ENCODE assay signal across 8 mouse cellular contexts in genomic region chr11:109361241-109361630, GRCm38 (mm10). TPM values are rescaled to one million over a fixed set of nuclear protein-coding genes. Genes with fewer than 3 reads are reported as not detected.
DNase-seq lines count a peak whose midpoint lies in the region; ATAC-seq and TF ChIP-seq lines count a peak whose summit lies in the region.

No protein-coding gene starts in this region.

- intact Hi-C loops in heart, postnatal 10 days (cut with DNase I): loop anchor here (2.0 kb wide), 1 partner anchor 14 kb away; no protein-coding TSS in a partner anchor

- peaks cover 18 to 48% of the 10 kb centered on the region in 2 experiments for H3K4me1 ChIP-seq in heart, embryonic 14.5 days (ENCODE audit: control insufficient read depth in 2 of 2, insufficient read depth in 2 of 2, low read length in 2 of 2)
- peaks cover 79% of the 10 kb centered on the region for H3K4me1 ChIP-seq in E14TG2a.4 (replicated peaks; ENCODE audit: low read depth, low read length)
- H3K4me1 ChIP-seq in cortical plate, adult 2 months (ENCODE audit: control insufficient read depth, insufficient read depth, low read length): peaks cover 14% of the 10 kb centered on the region
- peaks cover 58% of the 10 kb centered on the region for H3K4me1 ChIP-seq in liver, embryonic 13.5 days (replicated peaks)

- peak overlapping the region; percentile 97; the same call in 1 of the 2 replicates for H3K9ac ChIP-seq in heart, embryonic 14.5 days (ENCODE audit: low read length)
- H3K9ac ChIP-seq in liver, embryonic 13.5 days: peak overlapping the region; percentile 86; the same call in 1 of the 2 replicates

- H3K4me2 ChIP-seq in heart, embryonic 14.5 days (ENCODE audit: low read length): peak overlapping the region; percentile 87
- H3K4me2 ChIP-seq in liver, embryonic 13.5 days: peak overlapping the region; percentile 83

- TF ChIP-seq CTCF in E14TG2a.4 (conservative IDR thresholded peaks at IDR 0.05; ENCODE audit: low read length): no peak
- TF ChIP-seq CTCF in cortical plate, adult 2 months (IDR thresholded peaks at IDR 0.05; ENCODE audit: extremely low read depth, insufficient read depth, low read length): no peak

- WGBS in heart, embryonic 14.5 days: 61% methylated on average over 7 of the region's 7 CpGs
- WGBS in liver, embryonic 13.5 days (ENCODE audit: insufficient replicate concordance): 59% methylated on average over 7 of the region's 7 CpGs

- peaks cover 10% of the 10 kb centered on the region for H3K36me3 ChIP-seq in heart, embryonic 14.5 days (ENCODE audit: control insufficient read depth, insufficient read depth, low read length)
- H3K36me3 ChIP-seq in E14TG2a.4 (ENCODE audit: insufficient read depth, low read length): peaks cover 20% of the 10 kb centered on the region
- peaks cover 10% of the 10 kb centered on the region for H3K36me3 ChIP-seq in liver, embryonic 13.5 days

- H3K4me3 ChIP-seq in heart, embryonic 14.5 days (ENCODE audit: control insufficient read depth in 1 of 2, insufficient read depth in 1 of 2, low read depth in 1 of 2, low read length in 2 of 2): peak overlapping the region in 1 of 2 experiments; percentile 93; a peak in 2 of 4 replicates
- H3K4me3 ChIP-seq in E14TG2a.4 (replicated peaks; ENCODE audit: low read length): peak overlapping the region; percentile 85
- peak overlapping the region; percentile 97; the same call in 1 of the 2 replicates for H3K4me3 ChIP-seq in cortical plate, adult 2 months (ENCODE audit: insufficient read depth, low read length)
- H3K4me3 ChIP-seq in liver, embryonic 13.5 days (replicated peaks): peak overlapping the region; percentile 95; the same call in 1 of the 2 replicates

- TF ChIP-seq POLR2A in cortical plate, adult 2 months (IDR thresholded peaks at IDR 0.05; ENCODE audit: extremely low read depth, insufficient read depth, low read length): no peak

- H3K27ac ChIP-seq in heart, embryonic 14.5 days (replicated peaks in 1 of 2; ENCODE audit: control insufficient read depth in 1 of 2, insufficient read depth in 1 of 2, low read depth in 2 of 2, low read length in 2 of 2): peak overlapping the region; percentile 96 to 97; a peak in 2 of 4 replicates
- H3K27ac ChIP-seq in cortical plate, adult 2 months (ENCODE audit: insufficient read depth, low read length): peak overlapping the region; percentile 82
- H3K27ac ChIP-seq in liver, embryonic 13.5 days: peak overlapping the region; percentile 78; the same call in 1 of the 2 replicates

- no peaks in the 10 kb centered on the region for H3K9me3 ChIP-seq in heart, embryonic 14.5 days (ENCODE audit: control insufficient read depth, low read length)
- no peaks in the 10 kb centered on the region for H3K9me3 ChIP-seq in E14TG2a.4 (ENCODE audit: low read length)
- no peaks in the 10 kb centered on the region for H3K9me3 ChIP-seq in liver, embryonic 13.5 days (replicated peaks)

- H3K27me3 ChIP-seq in heart, embryonic 14.5 days (ENCODE audit: control insufficient read depth, insufficient read depth, low read length): no peaks in the 10 kb centered on the region
- H3K27me3 ChIP-seq in E14TG2a.4 (ENCODE audit: insufficient read depth, low read length): no peaks in the 10 kb centered on the region
- no peaks in the 10 kb centered on the region for H3K27me3 ChIP-seq in liver, embryonic 13.5 days

- no peak for ATAC-seq in heart, embryonic 14.5 days (ENCODE audit: insufficient number of reproducible peaks, insufficient read depth, low FRiP score, low read depth)
- no peak for ATAC-seq in liver, embryonic 13.5 days (ENCODE audit: low read depth)
- ATAC-seq in erythroid progenitor cell, adult 5-6 weeks (replicated peaks; ENCODE audit: low FRiP score, poor library complexity, severe bottlenecking): no peak

- DNase-seq in heart, postnatal 10 days: no peak
- no peak for DNase-seq in liver, embryonic 13.5 days
- DNase-seq in thymus, postnatal 36 days: no peak
- no peak for DNase-seq in cerebellum, postnatal 10 days

RNA-seq across cellular contexts. Expression of gene Gna13, which starts 1.4 kb away (rescaled TPM):
- polyA plus RNA-seq in heart, embryonic 14.5 days (2014; fragmentation: Nextera tagmentation; extraction: Ambion mirVana): 24.7 and 27.0 TPM in 2 replicates
- total RNA-seq in heart, postnatal 10 days (2021): 10 to 100 TPM; 45.7 to 48.7 TPM
- 35.5 and 37.0 TPM in 2 replicates for polyA plus RNA-seq in cortical plate, adult 2 months (2012; rRNA removed)
- polyA plus RNA-seq in liver, embryonic 13.5 days (2015; fragmentation: Nextera tagmentation; extraction: Ambion mirVana): 14.3 and 15.9 TPM in 2 replicates
- 41.1 and 46.5 TPM in 2 replicates for total RNA-seq in erythroid progenitor cell, adult 5-6 weeks (2015; ENCODE audit: low replicate concordance)
- total RNA-seq in erythroid progenitor cell, adult 5-6 weeks (2017; ENCODE audit: low replicate concordance): 37.9 and 40.1 TPM in 2 replicates

RNA-seq across cellular contexts. Expression of gene 9930022D16Rik, which starts 52.5 kb away (rescaled TPM):
- not detected in 2 replicates for polyA plus RNA-seq in heart, embryonic 14.5 days (2014; fragmentation: Nextera tagmentation; extraction: Ambion mirVana)
- total RNA-seq in heart, postnatal 10 days (2021): not detected
- 0.04 and 0.06 TPM in 2 replicates for polyA plus RNA-seq in cortical plate, adult 2 months (2012; rRNA removed)
- not detected in 2 replicates for polyA plus RNA-seq in liver, embryonic 13.5 days (2015; fragmentation: Nextera tagmentation; extraction: Ambion mirVana)
- not detected in 2 replicates for total RNA-seq in erythroid progenitor cell, adult 5-6 weeks (2015; ENCODE audit: low replicate concordance)
- total RNA-seq in erythroid progenitor cell, adult 5-6 weeks (2017; ENCODE audit: low replicate concordance): not detected in 2 replicates
